Mouse (Mus musculus): Measurements from ENCODE around the gene Gcnt7. TPM values are rescaled to one million over a fixed set of nuclear protein-coding genes. Genes with fewer than 3 reads are reported as not detected.

The Gcnt7 gene
- polyA plus RNA-seq, 2 experiments, result 0.03 to 0.66 TPM

GRCm38 (mm10) chr2:172480296-172480695, 21.9 kb upstream of the Gcnt7 start:
- DNase-seq (ENCODE audit: low spot score) (no peak), ATAC-seq (ENCODE audit: low FRiP score, low read depth) (no peak)
- Histone ChIP-seq H3K4me2 (replicated peaks; ENCODE audit: low read depth, low read length, severe bottlenecking) (no peak overlapping the region), H3K36me3 (ENCODE audit: control insufficient read depth, insufficient read depth, low read length) (no peaks in the 10 kb centered on the region), H3K4me3 (replicated peaks; ENCODE audit: low read length) (no peak overlapping the region), H3K27ac (replicated peaks; ENCODE audit: low read depth, low read length) (no peak overlapping the region), H3K9ac (ENCODE audit: low read depth, low read length, severe bottlenecking) (no peak overlapping the region), H3K4me1 (ENCODE audit: control insufficient read depth, insufficient read depth, low read length) (peaks cover 6% of the 10 kb centered on the region; the same call in 1 of the 2 replicates), H3K9me3 (ENCODE audit: control insufficient read depth, low read length) (no peaks in the 10 kb centered on the region), H3K27me3 (ENCODE audit: control insufficient read depth, insufficient read depth, low read length) (no peaks in the 10 kb centered on the region)
- no peak for TF ChIP-seq POLR2A (IDR thresholded peaks at IDR 0.05; ENCODE audit: borderline replicate concordance, extremely low read depth, insufficient read depth, insufficient read length)
- WGBS, result 69% methylated on average over 7 of the region's 7 CpGs

- Histone ChIP-seq H3K9ac (ENCODE audit: low read depth, low read length, severe bottlenecking) (no peak overlapping the region), H3K27me3 (ENCODE audit: control insufficient read depth, insufficient read depth, low read length) (no peaks in the 10 kb centered on the region), H3K4me2 (replicated peaks; ENCODE audit: low read depth, low read length, severe bottlenecking) (no peak overlapping the region), H3K4me1 (ENCODE audit: control insufficient read depth, insufficient read depth, low read length) (peaks cover 4% of the 10 kb centered on the region; the same call in 1 of the 2 replicates), H3K36me3 (ENCODE audit: control insufficient read depth, insufficient read depth, low read length) (no peaks in the 10 kb centered on the region), H3K27ac (replicated peaks; ENCODE audit: low read depth, low read length) (no peak overlapping the region), H3K9me3 (ENCODE audit: control insufficient read depth, low read length) (no peaks in the 10 kb centered on the region), H3K4me3 (replicated peaks; ENCODE audit: low read length) (no peak overlapping the region)
- DNase-seq (ENCODE audit: low spot score) (peak; percentile 73), ATAC-seq (ENCODE audit: low FRiP score, low read depth) (no peak)
- no peak for TF ChIP-seq POLR2A (IDR thresholded peaks at IDR 0.05; ENCODE audit: borderline replicate concordance, extremely low read depth, insufficient read depth, insufficient read length)
- 0% methylated on average over 2 of the region's 2 CpGs for WGBS
These were observed 19.5 kb upstream of the Gcnt7 start for GRCm38 (mm10) chr2:172477860-172478259.

- H3K27me3 ChIP-seq (ENCODE audit: control insufficient read depth, insufficient read depth, low read length), result no peaks in the 10 kb centered on the region
- WGBS, result 53% methylated on average over 3 of the region's 3 CpGs
- H3K36me3 ChIP-seq (ENCODE audit: control insufficient read depth, insufficient read depth, low read length), result no peaks in the 10 kb centered on the region
- ATAC-seq (ENCODE audit: low FRiP score, low read depth) (no peak), DNase-seq (ENCODE audit: low spot score) (no peak)
- no peaks in the 10 kb centered on the region for H3K9me3 ChIP-seq (ENCODE audit: control insufficient read depth, low read length)
- no peak overlapping the region for H3K4me2 ChIP-seq (replicated peaks; ENCODE audit: low read depth, low read length, severe bottlenecking)
- H3K9ac ChIP-seq (ENCODE audit: low read depth, low read length, severe bottlenecking), result no peak overlapping the region
- H3K4me3 ChIP-seq (replicated peaks; ENCODE audit: low read length), result no peak overlapping the region
- H3K4me1 ChIP-seq (ENCODE audit: control insufficient read depth, insufficient read depth, low read length), result peaks cover 4% of the 10 kb centered on the region; the same call in 1 of the 2 replicates
- no peak overlapping the region for H3K27ac ChIP-seq (replicated peaks; ENCODE audit: low read depth, low read length)
- TF ChIP-seq POLR2A (IDR thresholded peaks at IDR 0.05; ENCODE audit: borderline replicate concordance, extremely low read depth, insufficient read depth, insufficient read length), result no peak
These were observed 19.0 kb upstream of the Gcnt7 start for GRCm38 (mm10) chr2:172477350-172477749.

GRCm38 (mm10) chr2:172476707-172477260, 18.4 kb upstream of the Gcnt7 start:
- H3K27me3 ChIP-seq (ENCODE audit: control insufficient read depth, insufficient read depth, low read length), result no peaks in the 10 kb centered on the region
- no peak overlapping the region for H3K4me3 ChIP-seq (replicated peaks; ENCODE audit: low read length)
- no peaks in the 10 kb centered on the region for H3K36me3 ChIP-seq (ENCODE audit: control insufficient read depth, insufficient read depth, low read length)
- 31% methylated on average over 10 of the region's 10 CpGs for WGBS
- H3K27ac ChIP-seq (replicated peaks; ENCODE audit: low read depth, low read length), result no peak overlapping the region
- DNase-seq (ENCODE audit: low spot score), result no peak
- TF ChIP-seq POLR2A (IDR thresholded peaks at IDR 0.05; ENCODE audit: borderline replicate concordance, extremely low read depth, insufficient read depth, insufficient read length), result no peak
- no peaks in the 10 kb centered on the region for H3K9me3 ChIP-seq (ENCODE audit: control insufficient read depth, low read length)
- no peak overlapping the region for H3K9ac ChIP-seq (ENCODE audit: low read depth, low read length, severe bottlenecking)
- no peak for ATAC-seq (ENCODE audit: low FRiP score, low read depth)
- no peak overlapping the region for H3K4me2 ChIP-seq (replicated peaks; ENCODE audit: low read depth, low read length, severe bottlenecking)
- H3K4me1 ChIP-seq (ENCODE audit: control insufficient read depth, insufficient read depth, low read length), result peaks cover 4% of the 10 kb centered on the region; the same call in 1 of the 2 replicates

- Histone ChIP-seq H3K4me1 (ENCODE audit: control insufficient read depth, insufficient read depth, low read length) (peaks cover 4% of the 10 kb centered on the region; the same call in 1 of the 2 replicates), H3K9ac (ENCODE audit: low read depth, low read length, severe bottlenecking) (no peak overlapping the region), H3K4me3 (replicated peaks; ENCODE audit: low read length) (no peak overlapping the region), H3K36me3 (ENCODE audit: control insufficient read depth, insufficient read depth, low read length) (peaks cover 2% of the 10 kb centered on the region; the same call in 1 of the 2 replicates), H3K9me3 (ENCODE audit: control insufficient read depth, low read length) (no peaks in the 10 kb centered on the region), H3K27me3 (ENCODE audit: control insufficient read depth, insufficient read depth, low read length) (no peaks in the 10 kb centered on the region), H3K27ac (replicated peaks; ENCODE audit: low read depth, low read length) (no peak overlapping the region), H3K4me2 (replicated peaks; ENCODE audit: low read depth, low read length, severe bottlenecking) (no peak overlapping the region)
- ATAC-seq (ENCODE audit: low FRiP score, low read depth) (no peak), DNase-seq (ENCODE audit: low spot score) (no peak)
- TF ChIP-seq POLR2A (IDR thresholded peaks at IDR 0.05; ENCODE audit: borderline replicate concordance, extremely low read depth, insufficient read depth, insufficient read length), result no peak
- WGBS, result 34% methylated on average over 6 of the region's 6 CpGs
These were observed 16.6 kb upstream of the Gcnt7 start for GRCm38 (mm10) chr2:172474970-172475369.

Measured in limb, embryonic 14.5 days (tissue).